In genomic region chr3:94915903-94916741, GRCm38 (mm10) we compare ENCODE assay signal across 13 mouse cellular contexts. TPM values are rescaled to one million over a fixed set of nuclear protein-coding genes. Genes with fewer than 3 reads are reported as not detected.
DNase-seq lines count a peak whose midpoint lies in the region; ATAC-seq and TF ChIP-seq lines count a peak whose summit lies in the region.
"Had no signal": no experiment of that assay in that cellular context is flagged by ENCODE, and none has a peak within 500 bp of the region (broad histone marks: within the 10 kb centered on the region; RNA-seq: fewer than 3 reads in every experiment).

No protein-coding gene starts in this region.

- no peak for ATAC-seq in liver, embryonic 13.5 days (ENCODE audit: low read depth)
- no peak for ATAC-seq in liver, postnatal 0 days
- ATAC-seq in embryonic facial prominence, embryonic 14.5 days (ENCODE audit: low read depth): peak; percentile 17; the same call in 1 of the 2 replicates
- no peak for ATAC-seq in midbrain, postnatal 0 days (ENCODE audit: low FRiP score)
- ATAC-seq in hindbrain, embryonic 14.5 days (ENCODE audit: low FRiP score): no peak
- ATAC-seq: hindbrain, postnatal 0 days had no signal

- H3K4me2 ChIP-seq in liver, embryonic 13.5 days: no peak overlapping the region
- no peak overlapping the region for H3K4me2 ChIP-seq in liver, postnatal 0 days (ENCODE audit: low read depth, low read length)
- H3K4me2 ChIP-seq in embryonic facial prominence, embryonic 14.5 days (ENCODE audit: low read depth, low read length): no peak overlapping the region
- H3K4me2 ChIP-seq in midbrain, postnatal 0 days (ENCODE audit: low read depth, low read length, poor library complexity, severe bottlenecking): no peak overlapping the region
- H3K4me2 ChIP-seq in hindbrain, embryonic 14.5 days (replicated peaks): no peak overlapping the region
- H3K4me2 ChIP-seq: liver, embryonic 15.5 days had no signal

- TF ChIP-seq EP300 in liver, postnatal 0 days (IDR thresholded peaks at IDR 0.05; ENCODE audit: low read depth): no peak

- H3K36me3 ChIP-seq in liver, embryonic 13.5 days: no peaks in the 10 kb centered on the region
- H3K36me3 ChIP-seq in liver, postnatal 0 days (replicated peaks; ENCODE audit: insufficient read depth, low read length): no peaks in the 10 kb centered on the region
- H3K36me3 ChIP-seq in embryonic facial prominence, embryonic 14.5 days (ENCODE audit: control insufficient read depth, insufficient read depth, low read length): no peaks in the 10 kb centered on the region
- no peaks in the 10 kb centered on the region for H3K36me3 ChIP-seq in midbrain, postnatal 0 days (ENCODE audit: insufficient read depth, low read length)
- H3K36me3 ChIP-seq in hindbrain, embryonic 14.5 days (replicated peaks; ENCODE audit: control insufficient read depth, insufficient read depth): no peaks in the 10 kb centered on the region
- H3K36me3 ChIP-seq: liver, embryonic 15.5 days had no signal

- H3K4me3 ChIP-seq in liver, embryonic 13.5 days (replicated peaks): no peak overlapping the region
- no peak overlapping the region for H3K4me3 ChIP-seq in liver, postnatal 0 days (ENCODE audit: low read depth, low read length)
- no peak overlapping the region for H3K4me3 ChIP-seq in embryonic facial prominence, embryonic 14.5 days (ENCODE audit: low read depth, low read length)
- no peak overlapping the region for H3K4me3 ChIP-seq in midbrain, postnatal 0 days (ENCODE audit: low read depth, low read length)
- H3K4me3 ChIP-seq in hindbrain, embryonic 14.5 days (replicated peaks; ENCODE audit: low read length): no peak overlapping the region
- H3K4me3 ChIP-seq: heart, adult 2 months; left cerebral cortex, adult 2 months; liver, embryonic 15.5 days; myocyte had no signal

- DNase-seq in liver, embryonic 13.5 days: no peak
- DNase-seq in liver, postnatal 0 days: no peak
- peak; percentile 49 for DNase-seq in embryonic facial prominence, embryonic 14.5 days (ENCODE audit: low spot score)
- peak; percentile 30 to 52 for DNase-seq in lung, postnatal 4 days
- DNase-seq in layer of hippocampus, adult 9-11 months: no peak
- DNase-seq in midbrain, postnatal 0 days (ENCODE audit: low spot score): no peak
- DNase-seq in hindbrain, embryonic 14.5 days (ENCODE audit: low spot score): no peak
- DNase-seq: embryo, embryonic 11 days had no signal

- WGBS in liver, embryonic 13.5 days (ENCODE audit: insufficient replicate concordance): 73% methylated on average over 7 of the region's 7 CpGs
- 66% methylated on average over 7 of the region's 7 CpGs for WGBS in liver, postnatal 0 days (ENCODE audit: insufficient replicate concordance)
- WGBS in embryonic facial prominence, embryonic 14.5 days: 61% methylated on average over 7 of the region's 7 CpGs
- WGBS in midbrain, postnatal 0 days: 85% methylated on average over 7 of the region's 7 CpGs
- 90% methylated on average over 7 of the region's 7 CpGs for WGBS in hindbrain, embryonic 14.5 days

- no peaks in the 10 kb centered on the region for H3K9me3 ChIP-seq in liver, embryonic 13.5 days (replicated peaks)
- H3K9me3 ChIP-seq in liver, postnatal 0 days (ENCODE audit: low read length): no peaks in the 10 kb centered on the region
- H3K9me3 ChIP-seq in embryonic facial prominence, embryonic 14.5 days (ENCODE audit: control insufficient read depth, low read length): no peaks in the 10 kb centered on the region
- H3K9me3 ChIP-seq in midbrain, postnatal 0 days (ENCODE audit: low read length): no peaks in the 10 kb centered on the region
- H3K9me3 ChIP-seq in hindbrain, embryonic 14.5 days (ENCODE audit: control insufficient read depth, low read length): no peaks in the 10 kb centered on the region
- H3K9me3 ChIP-seq: liver, embryonic 15.5 days had no signal

- no peak for TF ChIP-seq CTCF in liver, postnatal 0 days (IDR thresholded peaks at IDR 0.05; ENCODE audit: low read depth)
- TF ChIP-seq CTCF in midbrain, postnatal 0 days (IDR thresholded peaks at IDR 0.05): no peak

- H3K9ac ChIP-seq in liver, embryonic 13.5 days: no peak overlapping the region
- no peak overlapping the region for H3K9ac ChIP-seq in liver, postnatal 0 days (replicated peaks)
- no peak overlapping the region for H3K9ac ChIP-seq in embryonic facial prominence, embryonic 14.5 days (ENCODE audit: low read depth, low read length)
- H3K9ac ChIP-seq in midbrain, postnatal 0 days (replicated peaks; ENCODE audit: low read length, poor library complexity, severe bottlenecking): no peak overlapping the region
- H3K9ac ChIP-seq in hindbrain, embryonic 14.5 days: no peak overlapping the region
- H3K9ac ChIP-seq: liver, embryonic 15.5 days had no signal

- no peaks in the 10 kb centered on the region for H3K27me3 ChIP-seq in liver, embryonic 13.5 days
- H3K27me3 ChIP-seq in liver, postnatal 0 days (ENCODE audit: insufficient read depth, low read length): no peaks in the 10 kb centered on the region
- H3K27me3 ChIP-seq in embryonic facial prominence, embryonic 14.5 days (replicated peaks; ENCODE audit: control insufficient read depth, insufficient read depth, low read length): no peaks in the 10 kb centered on the region
- no peaks in the 10 kb centered on the region for H3K27me3 ChIP-seq in midbrain, postnatal 0 days (ENCODE audit: insufficient read depth, low read length)
- H3K27me3 ChIP-seq in hindbrain, embryonic 14.5 days (ENCODE audit: control insufficient read depth, insufficient read depth, low read length): no peaks in the 10 kb centered on the region
- H3K27me3 ChIP-seq: liver, embryonic 15.5 days had no signal

- peak overlapping the region; percentile 10; the same call in 1 of the 2 replicates for H3K27ac ChIP-seq in liver, embryonic 13.5 days
- H3K27ac ChIP-seq in liver, postnatal 0 days (ENCODE audit: low read depth): no peak overlapping the region
- no peak overlapping the region for H3K27ac ChIP-seq in embryonic facial prominence, embryonic 14.5 days (replicated peaks; ENCODE audit: low read depth, low read length)
- H3K27ac ChIP-seq in midbrain, postnatal 0 days (ENCODE audit: low read depth, low read length): no peak overlapping the region
- no peak overlapping the region for H3K27ac ChIP-seq in hindbrain, embryonic 14.5 days
- H3K27ac ChIP-seq: heart, adult 2 months; hindbrain, postnatal 0 days; left cerebral cortex, adult 2 months; liver, embryonic 15.5 days had no signal

- H3K4me1 ChIP-seq in liver, embryonic 13.5 days (replicated peaks): peaks cover 31% of the 10 kb centered on the region
- peaks cover 4% of the 10 kb centered on the region; the same call in 1 of the 2 replicates for H3K4me1 ChIP-seq in liver, postnatal 0 days (ENCODE audit: insufficient read depth)
- H3K4me1 ChIP-seq in embryonic facial prominence, embryonic 14.5 days (ENCODE audit: control insufficient read depth, insufficient read depth, low read length): no peaks in the 10 kb centered on the region
- no peaks in the 10 kb centered on the region for H3K4me1 ChIP-seq in midbrain, postnatal 0 days (ENCODE audit: insufficient read depth, low read length)
- H3K4me1 ChIP-seq in hindbrain, embryonic 14.5 days (replicated peaks; ENCODE audit: control insufficient read depth, insufficient read depth, low read length): no peaks in the 10 kb centered on the region

RNA-seq across cellular contexts. Expression of gene Selenbp1, which starts 16.7 kb away (rescaled TPM):
- polyA plus RNA-seq in liver, embryonic 13.5 days (2015; fragmentation: Nextera tagmentation; extraction: Ambion mirVana): 58.0 and 65.2 TPM in 2 replicates
- 129 and 135 TPM in 2 replicates for polyA plus RNA-seq in liver, postnatal 0 days (2015; fragmentation: Nextera tagmentation; extraction: Ambion mirVana)
- 38.7 and 41.0 TPM in 2 replicates for polyA plus RNA-seq in embryonic facial prominence, embryonic 14.5 days (2014; fragmentation: Nextera tagmentation; extraction: Ambion mirVana)
- total RNA-seq in midbrain, postnatal 0 days (2014; rRNA removed): 17.7 and 19.8 TPM in 2 replicates
- 11.7 and 13.7 TPM in 2 replicates for polyA plus RNA-seq in midbrain, postnatal 0 days (2015; fragmentation: Nextera tagmentation; extraction: Ambion mirVana)
- polyA plus RNA-seq in hindbrain, embryonic 14.5 days (2014; fragmentation: Nextera tagmentation; extraction: Ambion mirVana): 9.9 and 12.9 TPM in 2 replicates

RNA-seq across cellular contexts. Expression of gene Psmb4, which starts 29.4 kb away (rescaled TPM):
- polyA plus RNA-seq in liver, embryonic 13.5 days (2015; fragmentation: Nextera tagmentation; extraction: Ambion mirVana): 201 and 214 TPM in 2 replicates
- polyA plus RNA-seq in liver, postnatal 0 days (2015; fragmentation: Nextera tagmentation; extraction: Ambion mirVana): 172 and 174 TPM in 2 replicates
- 351 and 365 TPM in 2 replicates for polyA plus RNA-seq in embryonic facial prominence, embryonic 14.5 days (2014; fragmentation: Nextera tagmentation; extraction: Ambion mirVana)
- total RNA-seq in midbrain, postnatal 0 days (2014; rRNA removed): 270 and 309 TPM in 2 replicates
- polyA plus RNA-seq in midbrain, postnatal 0 days (2015; fragmentation: Nextera tagmentation; extraction: Ambion mirVana): 358 and 362 TPM in 2 replicates
- polyA plus RNA-seq in hindbrain, embryonic 14.5 days (2014; fragmentation: Nextera tagmentation; extraction: Ambion mirVana): 380 and 393 TPM in 2 replicates

RNA-seq across cellular contexts. Expression of gene Rfx5, which starts 37.8 kb away (rescaled TPM):
- polyA plus RNA-seq in liver, embryonic 13.5 days (2015; fragmentation: Nextera tagmentation; extraction: Ambion mirVana): 0.96 and 1.8 TPM in 2 replicates
- 1.1 and 1.2 TPM in 2 replicates for polyA plus RNA-seq in liver, postnatal 0 days (2015; fragmentation: Nextera tagmentation; extraction: Ambion mirVana)
- polyA plus RNA-seq in embryonic facial prominence, embryonic 14.5 days (2014; fragmentation: Nextera tagmentation; extraction: Ambion mirVana): 10.2 and 12.5 TPM in 2 replicates
- total RNA-seq in midbrain, postnatal 0 days (2014; rRNA removed): 17.5 and 25.1 TPM in 2 replicates
- 6.0 and 6.9 TPM in 2 replicates for polyA plus RNA-seq in midbrain, postnatal 0 days (2015; fragmentation: Nextera tagmentation; extraction: Ambion mirVana)
- polyA plus RNA-seq in hindbrain, embryonic 14.5 days (2014; fragmentation: Nextera tagmentation; extraction: Ambion mirVana): 7.4 and 8.9 TPM in 2 replicates

RNA-seq across cellular contexts. Expression of gene Pi4kb, which starts 58.4 kb away (rescaled TPM):
- 11.6 and 12.4 TPM in 2 replicates for polyA plus RNA-seq in liver, embryonic 13.5 days (2015; fragmentation: Nextera tagmentation; extraction: Ambion mirVana)
- polyA plus RNA-seq in liver, postnatal 0 days (2015; fragmentation: Nextera tagmentation; extraction: Ambion mirVana): 5.4 and 6.5 TPM in 2 replicates
- 26.5 and 28.2 TPM in 2 replicates for polyA plus RNA-seq in embryonic facial prominence, embryonic 14.5 days (2014; fragmentation: Nextera tagmentation; extraction: Ambion mirVana)
- 55.0 and 60.7 TPM in 2 replicates for total RNA-seq in midbrain, postnatal 0 days (2014; rRNA removed)
- 21.0 and 24.3 TPM in 2 replicates for polyA plus RNA-seq in midbrain, postnatal 0 days (2015; fragmentation: Nextera tagmentation; extraction: Ambion mirVana)
- 25.0 and 28.4 TPM in 2 replicates for polyA plus RNA-seq in hindbrain, embryonic 14.5 days (2014; fragmentation: Nextera tagmentation; extraction: Ambion mirVana)

Comparison
In these comparisons a context has a peak if more than half of its experiments do, and no peak if none do; other contexts are left out.
1. DNase-seq: peak in embryonic facial prominence, embryonic 14.5 days (single experiment) and lung, postnatal 4 days (2 of 2); none in liver, embryonic 13.5 days (single experiment), liver, postnatal 0 days (single experiment), layer of hippocampus, adult 9-11 months (single experiment), midbrain, postnatal 0 days (single experiment) and hindbrain, embryonic 14.5 days (single experiment).